Mouse (Mus musculus) right cerebral cortex, postnatal 10 days (tissue): Measurements from ENCODE around the gene Gm49378.

ENCODE experiments used
- DNase-seq, 2 experiments: peaks; one replicate each; pipeline ENCODE4 v3.0.0; 2021; ENCODE audit warnings: low spot score in 2 of 2

Gene Gm49378

DNA sequence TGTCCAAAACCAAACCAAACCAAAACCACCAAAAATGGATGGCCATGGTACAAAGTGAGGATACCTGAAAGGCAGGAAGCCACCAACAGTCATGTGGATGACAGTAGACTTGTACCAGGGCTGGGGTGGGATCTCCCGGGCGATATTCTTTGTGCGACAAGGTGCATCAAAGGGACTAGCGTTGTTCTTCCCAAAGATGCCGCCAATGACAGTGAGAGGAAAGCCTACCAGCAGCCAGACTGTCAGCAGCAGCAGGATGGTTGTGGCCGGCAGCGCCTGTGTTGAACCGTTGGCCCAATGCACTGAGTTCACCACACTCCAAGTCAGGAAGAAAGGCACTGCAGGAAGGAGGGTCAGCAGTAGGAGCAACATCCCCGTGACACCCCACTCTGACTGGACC, at the start of gene Gm49378:
Gene Gm49378, minus strand, starts transcription at position 101 of the 400 bp plus-strand sequence.
- DNase-seq = no peak

DNA sequence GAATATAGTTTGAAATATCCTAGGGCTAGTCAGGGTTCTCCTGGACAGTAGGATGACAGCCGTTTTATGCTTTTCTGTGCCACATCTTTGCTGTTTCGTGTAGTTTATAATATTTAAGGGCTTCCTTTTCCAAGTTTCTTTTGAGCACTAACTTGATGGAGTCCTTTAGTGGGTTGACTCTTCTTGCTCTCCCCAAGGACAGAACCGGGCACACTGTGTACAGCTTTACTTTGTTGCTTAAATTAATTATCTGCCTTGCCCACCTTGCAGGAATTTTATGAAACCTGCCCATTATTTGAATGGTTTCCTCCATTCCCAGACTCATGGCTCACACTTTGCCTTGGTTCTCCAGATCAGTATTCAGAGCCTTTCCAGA, 44.4 kb upstream of the Gm49378 start:
- DNase-seq = no peak

DNA sequence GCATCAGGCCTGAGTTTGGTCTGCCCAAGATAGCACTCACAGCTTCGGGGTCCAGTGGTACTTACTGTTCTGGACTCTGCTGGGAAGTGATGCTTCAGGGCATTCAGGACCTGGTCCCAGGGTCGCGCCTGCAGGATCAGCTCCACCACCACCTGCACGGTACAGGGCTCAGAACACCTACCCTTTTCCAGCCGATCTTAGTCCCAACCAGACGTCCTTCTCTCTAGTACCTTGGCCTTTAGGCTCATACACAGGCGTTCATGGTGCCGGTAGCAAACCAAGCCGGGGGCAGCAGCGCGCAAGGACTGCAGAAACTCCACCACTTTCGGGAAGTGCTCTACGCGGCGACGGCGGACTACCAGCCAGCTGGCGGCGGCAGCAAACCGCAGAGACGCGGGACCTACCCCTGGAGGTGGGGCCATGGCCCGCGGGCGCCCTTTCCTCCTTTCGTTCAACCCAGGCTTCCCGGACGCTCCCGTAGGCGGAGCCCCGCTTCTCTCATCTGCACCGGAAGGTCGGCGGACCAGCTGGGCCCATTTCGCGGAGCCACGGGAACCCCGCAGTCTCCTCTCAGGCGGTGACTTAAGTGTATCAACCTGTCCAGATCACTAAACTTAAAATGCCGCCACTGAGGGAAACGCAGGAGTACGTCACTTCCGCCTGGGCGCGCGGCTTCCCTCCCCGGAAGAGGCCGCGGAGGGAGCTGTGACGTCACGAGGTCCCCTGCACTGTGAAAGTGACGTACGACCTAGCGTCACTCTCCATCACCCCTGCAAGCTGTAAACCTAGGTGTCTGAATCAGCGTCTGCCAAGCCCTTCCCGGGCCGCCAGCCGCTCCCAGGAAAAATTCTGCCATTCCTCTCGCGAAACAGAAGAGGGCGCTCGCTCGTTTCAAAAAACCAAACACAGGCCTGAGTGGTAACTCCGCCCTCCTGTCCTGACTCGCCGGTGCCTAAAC, 43.7 kb upstream of the Gm49378 start, which contains the start of gene Tinf2:
Gene Tinf2, minus strand, starts transcription at position 661 of the 958 bp plus-strand sequence.
- peak; percentile 97 to 98 for DNase-seq

DNA sequence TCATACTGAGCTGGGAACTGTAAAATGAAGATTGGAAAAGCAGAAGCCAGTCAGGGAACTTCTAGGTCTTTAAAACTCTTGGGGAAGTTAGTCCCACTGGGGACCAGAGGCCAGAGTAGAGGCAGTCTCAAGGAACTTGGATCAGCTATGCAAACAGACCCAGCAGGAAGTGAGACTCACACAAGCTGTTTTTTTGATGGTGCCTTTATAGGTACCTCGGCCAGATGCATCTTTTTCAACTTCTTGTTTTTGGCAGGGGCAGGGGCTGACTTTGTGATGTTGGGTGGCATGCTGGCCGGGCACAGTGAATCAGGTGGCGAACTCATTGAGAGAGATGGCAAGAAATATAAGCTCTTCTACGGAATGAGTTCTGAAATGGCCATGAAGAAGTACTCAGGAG, 39.9 kb upstream of the Gm49378 start:
- no peak for DNase-seq

DNA sequence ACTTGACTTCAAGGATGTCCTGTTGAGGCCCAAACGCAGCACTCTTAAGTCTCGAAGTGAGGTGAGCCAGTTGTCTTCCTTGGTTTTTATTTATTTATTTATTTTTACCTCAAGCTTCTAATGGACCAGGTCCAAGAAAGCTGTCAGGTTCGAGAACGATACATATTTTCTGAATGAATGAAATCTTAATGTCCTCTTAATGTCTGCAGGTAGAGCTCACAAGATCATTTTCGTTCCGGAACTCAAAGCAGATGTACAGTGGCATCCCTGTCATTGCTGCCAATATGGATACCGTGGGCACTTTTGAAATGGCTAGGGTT, 35.0 kb upstream of the Gm49378 start:
- DNase-seq = no peak

DNA sequence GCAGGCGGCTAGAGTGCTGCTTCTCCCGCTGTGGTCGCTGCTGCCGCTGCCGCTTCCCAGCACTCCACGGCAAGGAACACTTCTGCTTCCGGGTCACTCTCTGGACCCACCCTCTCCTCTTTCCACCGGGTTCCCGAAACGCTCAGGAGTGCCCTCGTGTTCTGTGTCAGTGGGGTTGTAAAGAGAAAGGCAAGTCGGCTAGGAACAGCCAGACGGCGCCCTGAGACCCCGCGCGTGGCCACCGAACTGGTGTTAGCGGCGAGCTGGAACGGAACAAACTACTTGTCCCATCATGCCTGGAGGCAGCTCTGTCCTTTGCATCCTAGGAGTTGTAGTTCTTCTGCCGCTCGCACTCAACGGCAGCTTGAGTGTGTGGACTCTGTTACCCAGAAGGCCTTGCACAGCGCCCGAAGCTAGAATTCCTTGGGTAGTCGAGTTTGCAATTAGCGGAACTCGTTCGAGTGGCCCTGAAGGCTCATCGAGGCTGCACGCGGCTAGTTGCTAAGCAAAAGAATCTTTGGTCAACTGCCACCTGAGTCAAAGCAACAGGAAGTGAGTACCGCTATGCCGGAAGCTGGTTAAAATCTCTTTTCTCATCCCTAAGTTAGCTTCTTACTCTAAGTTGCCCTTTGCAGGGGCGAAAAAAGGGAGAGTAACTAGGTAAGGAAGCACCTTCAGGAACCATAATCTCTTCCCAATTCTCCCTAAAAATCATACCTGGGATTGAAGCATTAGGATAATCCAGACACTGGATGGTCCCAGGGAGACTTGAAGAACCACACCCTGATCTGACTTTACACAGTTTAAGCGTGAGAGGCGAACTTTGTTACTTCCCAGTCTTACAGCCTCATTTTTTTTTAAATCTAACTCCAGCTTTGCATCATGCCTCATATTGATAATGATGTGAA, 34.4 kb upstream of the Gm49378 start, which contains the start of the genes Gmpr2 and Nedd8:
Gene Gmpr2, plus strand, starts transcription at position 109 of the 908 bp plus-strand sequence.
Gene Nedd8, minus strand, starts transcription at position 292 of the 908 bp plus-strand sequence.
- DNase-seq = peak; percentile 95 to 98

DNA sequence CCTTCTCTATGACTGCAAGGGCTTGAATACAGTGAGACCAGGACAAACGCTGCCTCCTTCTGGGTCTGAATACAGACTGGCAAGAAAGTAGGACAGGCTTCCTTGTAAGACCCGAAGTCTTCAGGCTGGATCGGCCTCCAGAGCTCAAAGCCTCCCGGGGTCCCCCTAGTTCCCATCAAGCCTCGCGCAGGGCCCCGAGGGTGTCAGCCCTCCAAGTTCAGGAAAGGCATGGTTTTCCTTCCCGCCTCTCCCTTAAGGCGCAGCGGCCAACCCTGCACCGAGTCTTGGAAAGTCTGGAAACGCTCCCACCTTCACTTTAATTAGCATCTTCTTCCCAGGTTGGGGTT, 33.8 kb upstream of the Gm49378 start:
- peak in 1 of 2 experiments; percentile 73 for DNase-seq

DNA sequence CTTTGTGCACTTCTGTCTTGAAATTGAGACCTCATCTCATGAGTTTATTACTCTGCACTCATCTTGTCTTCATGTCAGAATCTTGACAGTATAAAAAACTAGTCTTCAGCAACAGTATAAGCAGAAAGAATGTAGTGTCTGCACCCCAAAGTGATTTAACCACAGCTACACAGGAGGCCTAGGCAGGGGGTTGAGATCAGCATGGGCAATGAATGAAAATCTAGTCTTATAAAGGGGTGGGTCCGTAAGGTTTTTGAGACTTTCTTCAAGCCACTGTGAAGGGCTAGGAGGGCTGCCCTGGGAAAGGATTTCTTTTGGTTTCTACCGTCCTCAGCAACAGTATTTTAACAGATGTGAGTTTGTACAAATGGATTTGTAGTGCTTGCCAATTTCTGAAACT, 22.9 kb upstream of the Gm49378 start:
- no peak for DNase-seq

DNA sequence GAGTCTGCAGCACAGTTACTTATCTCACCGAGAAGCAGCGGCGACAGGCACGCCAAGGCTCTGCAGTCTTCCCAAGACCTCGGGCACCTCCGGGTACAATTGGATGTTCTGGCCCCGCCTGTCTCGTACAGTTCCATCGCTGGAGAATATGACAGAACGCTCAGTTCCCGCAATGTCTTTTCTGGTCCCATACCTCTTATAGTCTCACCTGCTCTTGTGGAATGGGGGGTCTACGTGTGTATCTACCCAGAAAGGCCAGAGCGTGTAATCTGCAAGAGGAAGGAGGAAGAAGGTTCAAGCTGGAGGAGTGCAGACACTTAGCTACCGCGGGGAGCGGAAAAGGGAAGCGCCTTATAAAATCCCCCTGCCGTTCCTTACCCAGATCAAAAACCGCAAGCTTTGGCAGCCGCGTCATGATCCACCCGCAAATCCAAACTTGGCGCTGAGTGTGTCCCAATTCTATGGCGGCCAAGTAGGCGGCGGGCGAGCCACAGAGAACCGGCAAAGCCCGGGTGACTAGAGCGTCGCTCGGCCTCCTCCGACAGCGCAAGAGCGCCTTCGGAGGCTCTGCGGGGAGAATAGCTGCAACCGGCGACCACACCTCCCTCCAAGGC, 22.4 kb upstream of the Gm49378 start, which contains the start of gene Mdp1:
Gene Mdp1, minus strand, starts transcription at position 549 of the 614 bp plus-strand sequence.
- peak; percentile 91 for DNase-seq

DNA sequence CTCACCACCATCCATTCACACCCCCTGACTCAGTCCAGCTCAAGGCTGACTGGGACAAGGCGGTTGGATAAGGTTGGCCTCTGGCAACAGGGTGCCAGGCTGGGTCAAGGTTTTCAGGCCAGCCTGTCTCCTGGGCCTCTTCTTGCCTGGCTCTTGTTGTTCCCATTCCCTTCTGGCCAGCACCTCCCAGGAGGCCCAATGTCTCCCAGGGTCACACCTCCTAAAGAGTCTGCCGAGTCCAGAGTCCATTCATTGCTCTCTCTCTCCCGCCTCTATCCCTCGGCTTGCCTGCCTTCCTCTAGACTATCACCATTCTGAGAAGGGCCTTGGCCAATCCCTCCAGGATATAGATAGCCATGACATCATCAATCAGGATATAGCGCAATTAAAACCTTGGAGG, 20.3 kb upstream of the Gm49378 start:
- DNase-seq = no peak

DNA sequence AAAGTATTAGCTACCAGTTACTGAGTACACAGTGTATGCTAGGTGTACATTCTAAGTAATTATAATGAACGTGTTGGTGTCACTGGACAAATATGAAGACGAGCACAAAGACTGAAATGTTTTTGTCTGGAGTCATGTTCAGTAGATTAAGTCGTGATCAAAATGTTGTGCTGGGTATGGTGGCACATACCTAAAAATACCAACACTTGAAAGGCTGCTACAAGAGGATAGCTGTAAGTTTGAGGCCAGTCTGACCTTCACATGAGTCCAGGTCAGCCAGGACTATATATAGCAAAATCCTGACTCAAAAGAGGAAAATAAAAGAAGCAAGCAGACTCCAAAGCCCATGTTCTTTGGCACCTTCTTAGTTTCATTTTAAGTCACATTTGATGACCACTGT, 19.2 kb upstream of the Gm49378 start:
- no peak for DNase-seq

DNA sequence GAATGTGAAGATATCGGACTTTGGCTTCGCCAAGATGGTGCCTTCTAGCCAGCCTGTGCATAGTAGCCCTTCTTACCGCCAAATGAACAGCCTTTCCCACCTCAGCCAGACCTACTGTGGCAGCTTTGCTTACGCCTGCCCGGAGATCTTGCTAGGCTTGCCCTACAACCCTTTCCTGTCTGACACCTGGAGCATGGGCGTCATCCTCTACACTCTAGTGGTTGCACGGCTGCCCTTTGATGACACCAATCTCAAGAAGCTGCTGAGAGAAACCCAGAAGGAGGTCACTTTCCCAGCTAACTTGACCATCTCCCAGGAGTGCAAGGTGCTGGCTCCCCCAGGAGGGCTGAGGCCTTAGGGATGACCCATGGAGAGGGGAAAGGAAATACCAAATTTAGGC, 13.8 kb upstream of the Gm49378 start:
- no peak for DNase-seq

DNA sequence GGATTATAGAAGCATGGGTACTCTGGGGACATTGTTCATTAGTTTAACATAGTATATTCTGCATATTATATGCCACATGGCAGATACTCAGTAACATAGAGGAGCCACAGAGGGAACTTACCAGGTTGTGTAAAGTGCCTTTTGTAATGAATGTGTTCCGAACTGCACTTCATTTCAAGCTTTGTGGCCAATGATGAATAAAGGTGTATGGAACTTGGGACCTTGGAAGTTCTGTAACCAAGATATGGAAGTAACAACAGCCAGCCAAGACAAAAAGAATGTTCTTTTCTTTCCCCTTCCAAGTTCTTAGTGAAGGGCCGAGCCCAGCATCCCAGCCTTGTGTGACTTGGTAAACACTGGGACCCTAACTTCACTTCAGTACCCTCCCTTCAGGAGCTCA, 12.2 kb upstream of the Gm49378 start, which contains the start of gene Tssk4:
Gene Tssk4, plus strand, starts transcription at position 301 of the 400 bp plus-strand sequence.
- DNase-seq = no peak

DNA sequence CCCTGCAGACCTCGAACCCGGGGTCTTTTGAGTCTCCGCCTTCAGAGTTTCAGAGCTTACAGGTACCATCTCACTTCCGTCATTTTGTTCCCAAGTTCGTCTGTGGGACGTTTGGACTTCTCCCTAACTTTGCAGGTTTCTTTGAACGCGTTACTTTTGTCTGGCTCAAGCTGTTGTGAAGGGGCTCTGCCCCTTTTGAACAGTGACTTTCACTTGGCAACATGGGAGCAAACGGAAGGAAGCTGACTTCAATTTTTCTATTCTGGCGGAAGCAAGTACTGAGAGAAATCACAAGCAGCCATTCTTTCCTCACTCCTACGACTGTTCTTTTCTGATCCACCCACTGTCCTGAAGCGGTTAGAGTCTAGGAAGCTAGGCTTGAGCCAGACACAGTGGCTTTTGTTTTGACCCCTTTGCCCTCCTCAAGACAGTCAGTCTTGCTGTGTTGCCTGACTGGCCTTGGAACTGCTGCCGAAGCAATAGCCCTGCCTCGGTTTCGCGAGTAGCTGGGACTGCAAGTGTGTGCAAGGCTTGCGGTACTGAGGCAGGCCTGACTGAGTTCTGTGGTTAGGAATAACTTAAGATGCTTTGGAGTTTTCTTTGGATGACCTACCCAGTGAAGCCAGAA, 6.7 kb upstream of the Gm49378 start:
- DNase-seq = no peak

DNA sequence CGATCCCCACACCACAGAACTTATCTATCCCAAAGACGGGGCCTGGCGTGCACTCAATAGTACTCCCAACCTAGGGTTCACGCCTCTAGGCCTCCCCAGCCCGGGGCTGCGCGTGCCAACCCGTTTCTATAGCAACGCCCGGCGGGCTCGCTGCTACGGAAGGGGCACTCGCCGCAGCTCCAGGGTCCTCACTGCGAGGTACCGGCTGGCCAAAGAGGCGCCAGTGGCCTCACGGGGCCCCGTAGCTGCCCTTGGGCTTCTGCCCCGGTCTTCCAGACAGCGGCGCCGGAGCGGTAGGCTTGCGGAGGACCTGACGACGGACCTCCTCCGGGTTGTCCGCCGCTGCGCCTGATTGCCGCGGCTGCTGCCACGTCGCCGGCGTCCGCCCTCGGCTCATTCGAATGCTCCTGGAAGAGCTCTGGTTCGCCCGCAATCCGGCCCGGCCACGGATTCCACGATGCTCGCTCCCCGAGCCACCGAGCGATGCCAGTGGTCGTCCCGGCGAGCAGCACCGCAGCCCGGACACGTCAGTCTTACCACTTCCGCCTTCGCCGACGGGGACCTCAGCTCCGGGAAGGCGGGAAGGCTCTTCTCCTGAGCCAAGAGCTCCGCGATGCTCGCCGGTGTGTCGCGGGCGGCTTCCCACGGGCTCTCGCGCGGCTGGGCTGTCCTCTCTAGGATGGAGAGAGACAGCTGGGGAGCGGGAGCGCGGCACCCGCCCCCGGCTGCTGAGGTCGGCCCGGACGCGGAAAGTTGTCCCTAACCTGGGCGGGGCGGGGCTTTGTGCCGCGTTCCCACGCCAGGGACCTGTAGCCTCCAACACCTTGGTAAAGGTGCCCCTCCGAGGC, 5.6 kb upstream of the Gm49378 start, which contains the start of gene Tm9sf1:
Gene Tm9sf1, minus strand, starts transcription at position 747 of the 848 bp plus-strand sequence.
- DNase-seq = peak; percentile 85 to 86

DNA sequence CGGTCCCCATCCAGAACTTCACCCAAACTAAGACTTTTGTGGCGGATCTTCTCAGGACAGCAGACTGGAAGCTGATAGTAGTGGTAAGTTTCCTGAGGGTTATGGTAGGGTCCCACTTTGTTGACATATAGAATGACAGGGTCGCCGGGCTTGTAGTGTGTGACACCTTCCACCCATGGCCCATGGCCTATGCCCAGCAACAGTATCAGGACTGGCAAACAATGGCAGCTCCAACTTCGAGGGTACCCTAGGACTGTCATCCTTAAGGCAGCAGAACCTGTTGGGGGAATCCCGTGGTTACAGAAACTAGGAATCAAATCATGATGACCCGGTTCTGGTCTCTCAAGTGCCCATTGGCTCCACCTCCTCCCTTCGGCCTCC, 5.0 kb upstream of the Gm49378 start:
- DNase-seq = no peak

DNA sequence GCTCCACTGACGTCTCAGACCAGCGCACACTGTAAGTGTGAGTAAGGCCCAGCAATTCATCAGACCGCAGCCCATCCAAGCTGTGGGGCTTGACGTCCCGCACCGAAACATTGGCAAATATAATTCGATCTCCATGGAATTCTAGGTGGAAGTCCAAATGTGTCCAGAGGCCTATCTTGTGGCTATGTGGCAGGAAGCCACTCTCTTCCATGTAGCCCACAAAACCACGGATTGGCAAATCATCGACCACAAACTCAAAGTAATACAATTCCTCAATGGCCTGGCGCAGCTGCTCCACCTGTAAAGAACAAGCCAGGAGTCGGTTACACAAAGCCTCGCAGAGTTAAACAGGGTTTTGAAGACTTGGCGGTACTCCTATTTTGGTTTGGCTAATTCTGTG, 3.6 kb upstream of the Gm49378 start:
- no peak for DNase-seq

DNA sequence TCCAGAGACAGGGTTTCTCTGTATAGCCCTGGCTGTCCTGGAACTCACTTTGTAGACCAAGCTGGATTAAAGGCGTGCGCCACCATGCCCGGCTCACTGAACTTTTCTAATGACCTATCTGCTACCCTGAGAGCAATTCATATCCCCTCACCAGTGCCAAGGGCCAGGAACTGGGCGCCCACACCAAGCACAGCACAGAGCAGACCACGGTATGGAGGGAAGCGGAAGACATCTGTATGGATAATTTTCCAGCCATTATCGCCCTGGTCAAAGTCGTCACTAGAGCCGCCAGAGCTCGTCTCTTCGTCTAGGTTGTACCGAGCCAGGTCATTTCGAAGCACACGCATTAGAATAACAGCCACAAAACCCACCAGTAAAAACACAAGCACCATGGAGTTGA, 3.1 kb upstream of the Gm49378 start:
- DNase-seq = no peak

DNA sequence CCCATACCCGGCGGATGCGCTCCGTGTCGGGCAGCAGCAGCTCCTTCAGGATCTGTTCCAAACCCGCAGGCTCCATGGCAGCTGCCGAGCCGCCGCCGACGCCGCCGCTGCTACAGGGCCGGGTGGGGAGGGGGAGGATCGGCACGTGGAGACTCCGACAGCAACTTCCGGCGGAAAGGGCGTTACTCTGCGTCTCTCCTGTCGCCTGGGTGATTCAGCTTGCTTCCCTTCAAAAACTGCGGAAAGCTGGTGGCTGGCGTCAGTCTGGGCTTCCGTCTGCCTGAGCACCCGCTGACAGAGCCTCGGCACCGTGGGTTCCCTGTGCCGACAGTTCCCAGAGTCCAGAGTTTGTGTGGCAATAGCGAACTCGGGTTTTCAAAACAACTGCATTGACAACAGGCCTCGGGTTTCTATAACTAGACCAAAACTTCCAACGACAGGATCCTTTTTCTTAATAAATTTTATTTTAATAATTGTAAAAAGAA, 2.1 kb downstream of the Gm49378 start, which contains the start of gene Ipo4:
Gene Ipo4, minus strand, starts transcription at position 435 of the 485 bp plus-strand sequence.
- DNase-seq = peak; percentile 94 to 95
